Mouse (Mus musculus): ENCODE results near the gene Tbrg1. TPM values are rescaled to one million over a fixed set of nuclear protein-coding genes. Genes with fewer than 3 reads are reported as not detected.

The Tbrg1 gene
- polyA plus RNA-seq, 1 experiment from 2014 or later = 65.9 TPM

DNA sequence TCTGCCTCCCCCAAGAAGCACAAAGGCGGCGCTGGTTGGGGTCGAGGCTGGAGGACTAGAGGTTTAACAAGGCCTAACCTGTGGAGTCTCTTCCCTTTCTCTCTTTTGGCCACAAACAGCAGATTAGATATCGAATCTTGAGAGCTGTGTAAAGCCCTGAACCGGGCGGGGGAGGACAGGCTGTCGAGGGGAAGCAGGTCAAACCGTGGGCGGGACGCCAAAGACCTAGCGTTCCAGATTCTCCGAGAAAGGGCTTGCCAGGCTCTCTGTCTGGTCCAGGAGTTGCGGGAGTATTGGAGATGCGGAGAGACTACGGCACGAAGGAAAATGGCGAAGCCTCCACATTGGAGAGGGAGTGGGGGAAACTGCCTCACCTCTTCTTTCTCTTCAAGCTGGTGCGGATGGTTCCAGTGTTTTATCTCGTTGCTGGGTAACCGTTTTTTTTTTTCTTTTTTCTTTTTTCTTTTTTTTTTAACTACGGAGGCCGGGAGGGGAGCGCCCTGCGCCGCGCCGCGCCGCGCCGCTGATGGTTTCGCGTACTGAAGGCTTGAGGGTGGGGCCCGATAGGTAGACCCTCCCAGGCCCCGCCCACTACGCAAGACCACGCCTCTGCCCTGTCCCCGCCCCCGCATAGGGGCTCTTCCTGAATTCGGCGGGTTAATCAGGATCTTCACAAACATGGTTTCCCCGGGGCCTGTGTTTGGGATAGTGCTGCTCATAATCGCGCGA, 43.8 kb downstream of the Tbrg1 start, which contains the start of gene Spa17:
TSS of gene Spa17 (minus strand) at position 541 of the 729 bp plus-strand sequence.
- no peaks in the 10 kb centered on the region for H3K36me3 ChIP-seq
- peak within 1 kb of the TSS; percentile 70 for H3K27ac ChIP-seq
- ATAC-seq (ENCODE audit: low read depth) (peak; percentile 96), DNase-seq (peak; percentile 83)
- WGBS (ENCODE audit: insufficient replicate concordance) = under 1% methylated on average over 45 of the region's 45 CpGs
- peak within 1 kb of the TSS; percentile 78 for H3K9ac ChIP-seq
- no peaks in the 10 kb centered on the region for H3K9me3 ChIP-seq (replicated peaks)
- peaks cover 26% of the 10 kb centered on the region for H3K4me1 ChIP-seq (replicated peaks)
- no peaks in the 10 kb centered on the region for H3K27me3 ChIP-seq
- peak within 1 kb of the TSS; percentile 75 for H3K4me3 ChIP-seq (replicated peaks)
- peak within 1 kb of the TSS; percentile 91 for H3K4me2 ChIP-seq

- Histone ChIP-seq H3K36me3 (no peaks in the 10 kb centered on the region), H3K4me3 (replicated peaks) (no peak overlapping the region), H3K4me2 (no peak overlapping the region), H3K27ac (no peak overlapping the region), H3K27me3 (no peaks in the 10 kb centered on the region), H3K9me3 (replicated peaks) (no peaks in the 10 kb centered on the region), H3K4me1 (replicated peaks) (peaks cover 25% of the 10 kb centered on the region), H3K9ac (no peak overlapping the region)
- WGBS (ENCODE audit: insufficient replicate concordance) = 63% methylated on average over 4 of the region's 4 CpGs
- no peak for ATAC-seq (ENCODE audit: low read depth)
- no peak for DNase-seq
These were observed 47.6 kb downstream of the Tbrg1 start for GRCm38 (mm10) chr9:37609558-37609957.

DNA sequence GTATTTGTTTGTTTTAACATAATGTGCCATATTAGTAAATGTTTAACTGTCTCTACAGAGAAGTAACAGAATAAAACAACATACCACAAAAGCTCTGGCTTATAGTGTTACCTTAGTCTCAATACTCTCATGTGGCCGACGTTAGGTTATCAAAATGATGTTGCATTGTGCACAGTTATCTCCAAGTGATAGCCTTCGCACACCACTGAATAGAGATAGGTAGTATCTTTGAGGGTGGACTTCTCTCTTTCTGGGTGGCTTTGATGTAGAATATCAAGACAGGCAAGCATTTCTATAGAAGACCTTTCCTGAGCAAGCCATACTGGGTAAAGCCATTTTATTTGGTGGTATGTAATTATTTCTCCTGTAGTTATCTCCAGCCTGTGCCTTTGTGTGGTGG, 52.0 kb downstream of the Tbrg1 start:
- H3K4me3 ChIP-seq (replicated peaks) = no peak overlapping the region
- WGBS (ENCODE audit: insufficient replicate concordance) = 32% methylated on average over 3 of the region's 3 CpGs
- no peaks in the 10 kb centered on the region for H3K9me3 ChIP-seq (replicated peaks)
- H3K9ac ChIP-seq = no peak overlapping the region
- no peak overlapping the region for H3K27ac ChIP-seq
- peaks cover 20% of the 10 kb centered on the region for H3K4me1 ChIP-seq (replicated peaks)
- no peak overlapping the region for H3K4me2 ChIP-seq
- DNase-seq = no peak
- H3K36me3 ChIP-seq = no peaks in the 10 kb centered on the region
- peak; percentile 39 for ATAC-seq (ENCODE audit: low read depth)
- H3K27me3 ChIP-seq = no peaks in the 10 kb centered on the region

GRCm38 (mm10) chr9:37600538-37601205, 56.4 kb downstream of the Tbrg1 start:
- Histone ChIP-seq H3K36me3 (no peaks in the 10 kb centered on the region), H3K9ac (no peak overlapping the region), H3K9me3 (replicated peaks) (no peaks in the 10 kb centered on the region), H3K4me1 (replicated peaks) (peaks cover 25% of the 10 kb centered on the region), H3K27ac (peak overlapping the region; percentile 57), H3K27me3 (no peaks in the 10 kb centered on the region), H3K4me3 (replicated peaks) (no peak overlapping the region), H3K4me2 (peak overlapping the region; percentile 26)
- ATAC-seq (ENCODE audit: low read depth) (peak; percentile 97), DNase-seq (peak; percentile 64)
- WGBS (ENCODE audit: insufficient replicate concordance) = 21% methylated on average over 2 of the region's 2 CpGs

Other genes starting within 250 kb of the Tbrg1 start
- gene Robo3, start 224.1 kb downstream of the Tbrg1 start, polyA plus RNA-seq (2015; fragmentation: Nextera tagmentation; extraction: Ambion mirVana) = 0.12 and 0.13 TPM in 2 replicates
- gene Msantd2, start 168.0 kb downstream of the Tbrg1 start, polyA plus RNA-seq (2015; fragmentation: Nextera tagmentation; extraction: Ambion mirVana) = 5.4 and 6.6 TPM in 2 replicates
- 15.6 and 17.2 TPM in 2 replicates for gene Esam, start 129.2 kb downstream of the Tbrg1 start, polyA plus RNA-seq (2015; fragmentation: Nextera tagmentation; extraction: Ambion mirVana)
- gene Vsig2, start 118.1 kb downstream of the Tbrg1 start, polyA plus RNA-seq (2015; fragmentation: Nextera tagmentation; extraction: Ambion mirVana) = 0.15 and 0.60 TPM in 2 replicates
- gene Nrgn, start 104.4 kb downstream of the Tbrg1 start, polyA plus RNA-seq (2015; fragmentation: Nextera tagmentation; extraction: Ambion mirVana) = 8.8 and 10.4 TPM in 2 replicates
- gene Siae, start 101.6 kb downstream of the Tbrg1 start, polyA plus RNA-seq (2015; fragmentation: Nextera tagmentation; extraction: Ambion mirVana) = 4.3 and 5.5 TPM in 2 replicates
- 2.4 and 2.8 TPM in 2 replicates for gene Spa17, start 43.6 kb downstream of the Tbrg1 start, polyA plus RNA-seq (2015; fragmentation: Nextera tagmentation; extraction: Ambion mirVana)
- not detected in 2 replicates for gene Panx3, start 11.9 kb upstream of the Tbrg1 start, polyA plus RNA-seq (2015; fragmentation: Nextera tagmentation; extraction: Ambion mirVana)
- gene Olfr160, start 58.9 kb upstream of the Tbrg1 start, polyA plus RNA-seq (2015; fragmentation: Nextera tagmentation; extraction: Ambion mirVana) = not detected in 2 replicates
- gene Olfr874, start 87.8 kb upstream of the Tbrg1 start, polyA plus RNA-seq (2015; fragmentation: Nextera tagmentation; extraction: Ambion mirVana) = not detected in 2 replicates
- not detected in 2 replicates for gene Olfr875, start 114.5 kb upstream of the Tbrg1 start, polyA plus RNA-seq (2015; fragmentation: Nextera tagmentation; extraction: Ambion mirVana)
- not detected in 2 replicates for gene Olfr876, start 145.7 kb upstream of the Tbrg1 start, polyA plus RNA-seq (2015; fragmentation: Nextera tagmentation; extraction: Ambion mirVana)
- gene Olfr877, start 197.0 kb upstream of the Tbrg1 start, polyA plus RNA-seq (2015; fragmentation: Nextera tagmentation; extraction: Ambion mirVana) = not detected in 2 replicates
- not detected in 2 replicates for gene Olfr145, start 239.4 kb upstream of the Tbrg1 start, polyA plus RNA-seq (2015; fragmentation: Nextera tagmentation; extraction: Ambion mirVana)